Mouse (Mus musculus) E14TG2a.4 (cell line): Measurements from ENCODE around the gene Rab11fip4.

ENCODE experiments used
- CTCF ChIP-seq: conservative IDR thresholded peaks from 2 replicates; pipeline ENCODE4 v1.5.1; 2014; ENCODE audit warnings: low read length
- NANOG ChIP-seq: IDR thresholded peaks from 2 replicates; pipeline ENCODE4 v1.6.1; 2014; ENCODE audit warnings: borderline replicate concordance, low read length, mixed read lengths
- POU5F1 ChIP-seq: IDR thresholded peaks from 2 replicates; pipeline ENCODE4 v1.6.1; 2014; ENCODE audit warnings: low read length, borderline replicate concordance

- TF ChIP-seq CTCF, result no peak
- TF ChIP-seq POU5F1, result no peak
- TF ChIP-seq NANOG, result no peak
Measured at GRCm38 (mm10) chr11:79613711-79614110, 22.7 kb downstream of the Rab11fip4 start.
